15 mouse cellular contexts compared by ENCODE assay signal in genomic region chr13:43218764-43219163, GRCm38 (mm10). TPM values are rescaled to one million over a fixed set of nuclear protein-coding genes. Genes with fewer than 3 reads are reported as not detected.
DNase-seq lines count a peak whose midpoint lies in the region; ATAC-seq lines count a peak whose summit lies in the region.
"Had no signal": no experiment of that assay in that cellular context is flagged by ENCODE, and none has a peak within 500 bp of the region (broad histone marks: within the 10 kb centered on the region; RNA-seq: fewer than 3 reads in every experiment).

No protein-coding gene starts in this region.

- H3K9me3 ChIP-seq in heart, embryonic 13.5 days = no peaks in the 10 kb centered on the region
- no peaks in the 10 kb centered on the region for H3K9me3 ChIP-seq in heart, embryonic 12.5 days (replicated peaks)
- H3K9me3 ChIP-seq in midbrain, embryonic 14.5 days (ENCODE audit: control insufficient read depth, low read length) = no peaks in the 10 kb centered on the region
- no peaks in the 10 kb centered on the region for H3K9me3 ChIP-seq in midbrain, embryonic 16.5 days (replicated peaks; ENCODE audit: control insufficient read depth, low read length, poor library complexity, severe bottlenecking)
- H3K9me3 ChIP-seq: G1E; liver, embryonic 15.5 days; midbrain, embryonic 12.5 days had no signal

- no peaks in the 10 kb centered on the region for H3K27me3 ChIP-seq in heart, embryonic 13.5 days (replicated peaks)
- H3K27me3 ChIP-seq in heart, embryonic 12.5 days (replicated peaks) = no peaks in the 10 kb centered on the region
- H3K27me3 ChIP-seq in midbrain, embryonic 14.5 days (ENCODE audit: control insufficient read depth, insufficient read depth, low read length) = no peaks in the 10 kb centered on the region
- no peaks in the 10 kb centered on the region for H3K27me3 ChIP-seq in midbrain, embryonic 16.5 days (ENCODE audit: control insufficient read depth, insufficient read depth, low read depth, low read length)
- H3K27me3 ChIP-seq: midbrain, embryonic 12.5 days had no signal

- no peak overlapping the region for H3K4me2 ChIP-seq in heart, embryonic 13.5 days
- no peak overlapping the region for H3K4me2 ChIP-seq in heart, embryonic 12.5 days
- H3K4me2 ChIP-seq in midbrain, embryonic 14.5 days (ENCODE audit: low read length) = no peak overlapping the region
- no peak overlapping the region for H3K4me2 ChIP-seq in midbrain, embryonic 16.5 days (ENCODE audit: low read length)
- H3K4me2 ChIP-seq: liver, embryonic 15.5 days; midbrain, embryonic 12.5 days had no signal

- H3K36me3 ChIP-seq in heart, embryonic 13.5 days = no peaks in the 10 kb centered on the region
- no peaks in the 10 kb centered on the region for H3K36me3 ChIP-seq in heart, embryonic 12.5 days
- no peaks in the 10 kb centered on the region for H3K36me3 ChIP-seq in midbrain, embryonic 14.5 days (ENCODE audit: control insufficient read depth, insufficient read depth, low read length)
- no peaks in the 10 kb centered on the region for H3K36me3 ChIP-seq in midbrain, embryonic 16.5 days (ENCODE audit: control insufficient read depth, insufficient read depth, low read length)
- H3K36me3 ChIP-seq: G1E; liver, embryonic 15.5 days; midbrain, embryonic 12.5 days had no signal

- no peak for ATAC-seq in heart, embryonic 13.5 days (ENCODE audit: extremely low read depth, insufficient number of reproducible peaks, low FRiP score, low TSS enrichment)
- no peak for ATAC-seq in heart, embryonic 12.5 days (ENCODE audit: insufficient number of reproducible peaks, low FRiP score)
- ATAC-seq in midbrain, embryonic 14.5 days (ENCODE audit: low FRiP score, low TSS enrichment) = no peak
- ATAC-seq in midbrain, embryonic 16.5 days = no peak
- ATAC-seq: forebrain, embryonic 14.5 days had no signal

- no peak overlapping the region for H3K9ac ChIP-seq in heart, embryonic 13.5 days
- H3K9ac ChIP-seq in heart, embryonic 12.5 days = no peak overlapping the region
- H3K9ac ChIP-seq in midbrain, embryonic 14.5 days (replicated peaks; ENCODE audit: low read length) = no peak overlapping the region
- H3K9ac ChIP-seq in midbrain, embryonic 16.5 days (ENCODE audit: low read depth, low read length) = no peak overlapping the region
- H3K9ac ChIP-seq: liver, embryonic 15.5 days; midbrain, embryonic 12.5 days had no signal

- H3K27ac ChIP-seq in heart, embryonic 13.5 days (replicated peaks) = peak overlapping the region; percentile 29
- H3K27ac ChIP-seq in heart, embryonic 12.5 days (ENCODE audit: poor library complexity, severe bottlenecking) = no peak overlapping the region
- no peak overlapping the region for H3K27ac ChIP-seq in midbrain, embryonic 14.5 days (replicated peaks; ENCODE audit: low read depth, low read length)
- no peak overlapping the region for H3K27ac ChIP-seq in midbrain, embryonic 16.5 days (ENCODE audit: low read length)
- H3K27ac ChIP-seq: midbrain, embryonic 12.5 days had no signal

- no peak overlapping the region for H3K4me3 ChIP-seq in heart, embryonic 13.5 days
- no peak overlapping the region for H3K4me3 ChIP-seq in heart, embryonic 12.5 days
- no peak overlapping the region for H3K4me3 ChIP-seq in midbrain, embryonic 14.5 days (replicated peaks; ENCODE audit: low read depth, low read length)
- H3K4me3 ChIP-seq in midbrain, embryonic 16.5 days (ENCODE audit: low read depth, low read length) = no peak overlapping the region
- H3K4me3 ChIP-seq: liver, embryonic 15.5 days; midbrain, embryonic 12.5 days had no signal

- peaks cover 49% of the 10 kb centered on the region for H3K4me1 ChIP-seq in heart, embryonic 13.5 days
- H3K4me1 ChIP-seq in heart, embryonic 12.5 days (replicated peaks) = peaks cover 41% of the 10 kb centered on the region
- H3K4me1 ChIP-seq in midbrain, embryonic 14.5 days (ENCODE audit: control insufficient read depth, insufficient read depth, low read length) = peaks cover 16% of the 10 kb centered on the region; the same call in 1 of the 2 replicates
- peaks cover 18% of the 10 kb centered on the region for H3K4me1 ChIP-seq in midbrain, embryonic 16.5 days (ENCODE audit: control insufficient read depth, insufficient read depth, low read length)

- 54% methylated on average over 4 of the region's 4 CpGs for WGBS in heart, embryonic 13.5 days
- 62% methylated on average over 4 of the region's 4 CpGs for WGBS in heart, embryonic 12.5 days
- WGBS in midbrain, embryonic 14.5 days = 80% methylated on average over 4 of the region's 4 CpGs
- 63% methylated on average over 4 of the region's 4 CpGs for WGBS in midbrain, embryonic 16.5 days

- peak; percentile 60 to 65 for DNase-seq in kidney, postnatal 25 days
- no peak for DNase-seq in kidney, adult 8-10 months
- DNase-seq in midbrain, embryonic 14.5 days = peak; percentile 35
- DNase-seq in lung, postnatal 36 days = peak; percentile 79
- no peak for DNase-seq in layer of hippocampus, adult 9-11 months
- DNase-seq: cerebellum, adult 11 months; right cerebral cortex, postnatal 4 days; thymus, adult 2 months had no signal

RNA-seq across cellular contexts. Expression of gene Tbc1d7, which starts 47.5 kb away (rescaled TPM):
- 55.9 and 60.9 TPM in 2 replicates for polyA plus RNA-seq in heart, embryonic 13.5 days (2015; fragmentation: Nextera tagmentation; extraction: Ambion mirVana)
- 50.9 and 52.3 TPM in 2 replicates for polyA plus RNA-seq in heart, embryonic 12.5 days (2016; fragmentation: Nextera tagmentation; extraction: Ambion mirVana)
- polyA plus RNA-seq in midbrain, embryonic 14.5 days (2014; fragmentation: Nextera tagmentation; extraction: Ambion mirVana) = 101 and 104 TPM in 2 replicates
- polyA plus RNA-seq in midbrain, embryonic 16.5 days (2015; fragmentation: Nextera tagmentation; extraction: Ambion mirVana) = 84.0 and 91.8 TPM in 2 replicates

Comparison
In these comparisons a context has a peak if more than half of its experiments do, and no peak if none do; other contexts are left out.
1. DNase-seq: peak in kidney, postnatal 25 days (2 of 2), midbrain, embryonic 14.5 days (single experiment) and lung, postnatal 36 days (single experiment); none in kidney, adult 8-10 months (0 of 2) and layer of hippocampus, adult 9-11 months (single experiment).